Mouse (Mus musculus) embryonic fibroblast, embryonic 13.5 days (primary cell): ENCODE data around the gene Acsl6. TPM values are rescaled to one million over a fixed set of nuclear protein-coding genes. Genes with fewer than 3 reads are reported as not detected.
"Not testable (repeated sequence)": the region's sequence is repeated elsewhere in the genome, so short reads cannot be mapped to it uniquely, and the experiment has no call there.

ENCODE experiments used
- H3K27ac ChIP-seq: 2 replicates; pipeline ENCODE4 v1.5.1; 2012; ENCODE audit warnings: low read length, control low read depth, inconsistent platforms; ENCODE audit not compliant: insufficient read depth
- H3K4me1 ChIP-seq: 2 replicates; pipeline ENCODE4 v1.6.1; 2011; ENCODE audit warnings: low read length; ENCODE audit not compliant: control insufficient read depth, insufficient read depth
- H3K4me3 ChIP-seq: 2 replicates; pipeline ENCODE4 v1.5.1; 2011; ENCODE audit warnings: mild to moderate bottlenecking, control low read depth, low read length; ENCODE audit not compliant: insufficient read depth
- CTCF ChIP-seq: IDR thresholded peaks from 2 replicates; pipeline ENCODE4 v1.5.1; 2011; ENCODE audit warnings: mild to moderate bottlenecking, control low read depth, low read length, moderate library complexity, borderline replicate concordance; ENCODE audit not compliant: insufficient read depth
- POLR2A ChIP-seq: IDR thresholded peaks from 2 replicates; pipeline ENCODE4 v1.6.1; 2011; ENCODE audit warnings: low read depth, mild to moderate bottlenecking, control low read depth, low read length, moderate library complexity
- polyA plus RNA-seq: library from polyadenylated mRNA; stranded (reverse); fragments of >200 nt; gene quantifications from 2 replicates; pipeline ENCODE4 v1.2.4, GENCODE M21; 2011; ENCODE audit warnings: low read depth; ENCODE audit not compliant: missing spikeins, insufficient read length

The Acsl6 gene
- polyA plus RNA-seq, 1 experiment = 1.1 TPM

GRCm38 (mm10) chr11:54287821-54288453, 15.7 kb upstream of the Acsl6 start:
- H3K27ac ChIP-seq = no peak overlapping the region
- H3K4me1 ChIP-seq = no peaks in the 10 kb centered on the region
- no peak for TF ChIP-seq CTCF
- TF ChIP-seq POLR2A = no peak
- no peak overlapping the region for H3K4me3 ChIP-seq

GRCm38 (mm10) chr11:54292163-54292562, 11.4 kb upstream of the Acsl6 start:
- no peak overlapping the region for H3K4me3 ChIP-seq
- no peak for TF ChIP-seq CTCF
- no peak for TF ChIP-seq POLR2A
- no peak overlapping the region for H3K27ac ChIP-seq
- no peaks in the 10 kb centered on the region for H3K4me1 ChIP-seq

GRCm38 (mm10) chr11:54293980-54294807, 9.4 kb upstream of the Acsl6 start:
- no peak overlapping the region for H3K4me3 ChIP-seq
- H3K4me1 ChIP-seq = no peaks in the 10 kb centered on the region
- no peak overlapping the region for H3K27ac ChIP-seq
- TF ChIP-seq POLR2A (no peak), CTCF (no peak)

- no peaks in the 10 kb centered on the region for H3K4me1 ChIP-seq
- TF ChIP-seq POLR2A (no peak), CTCF (no peak)
- H3K4me3 ChIP-seq = no peak overlapping the region
- H3K27ac ChIP-seq = no peak overlapping the region
Measured at GRCm38 (mm10) chr11:54295971-54296370, 7.6 kb upstream of the Acsl6 start.

GRCm38 (mm10) chr11:54296734-54297133, 6.9 kb upstream of the Acsl6 start:
- TF ChIP-seq CTCF (no peak), POLR2A (no peak)
- Histone ChIP-seq H3K27ac (no peak overlapping the region), H3K4me3 (no peak overlapping the region), H3K4me1 (no peaks in the 10 kb centered on the region)

GRCm38 (mm10) chr11:54297471-54297870, 6.1 kb upstream of the Acsl6 start:
- H3K4me1 ChIP-seq, H3K4me3 ChIP-seq, H3K27ac ChIP-seq: not testable (repeated sequence)

GRCm38 (mm10) chr11:54298777-54299176, 4.8 kb upstream of the Acsl6 start:
- Histone ChIP-seq H3K4me3 (no peak overlapping the region), H3K4me1 (no peaks in the 10 kb centered on the region), H3K27ac (no peak overlapping the region)
- TF ChIP-seq CTCF = no peak
- no peak for TF ChIP-seq POLR2A

- TF ChIP-seq POLR2A (no peak), CTCF (no peak)
- Histone ChIP-seq H3K27ac (no peak overlapping the region), H3K4me3 (no peak overlapping the region), H3K4me1 (no peaks in the 10 kb centered on the region)
Measured at GRCm38 (mm10) chr11:54301994-54302393, 1.6 kb upstream of the Acsl6 start.

GRCm38 (mm10) chr11:54302606-54303005, 992 bp upstream of the Acsl6 start:
- TF ChIP-seq POLR2A (no peak), CTCF (no peak)
- H3K4me3 ChIP-seq = no peak overlapping the region
- H3K4me1 ChIP-seq = no peaks in the 10 kb centered on the region
- no peak overlapping the region for H3K27ac ChIP-seq

- H3K4me3 ChIP-seq = no peak overlapping the region
- TF ChIP-seq POLR2A (no peak), CTCF (no peak)
- no peaks in the 10 kb centered on the region for H3K4me1 ChIP-seq
- no peak overlapping the region for H3K27ac ChIP-seq
Measured at GRCm38 (mm10) chr11:54303076-54303727, 396 bp upstream of the Acsl6 start.
